Mouse (Mus musculus): ENCODE measurements at regions not wholly inside any gene's neighbourhood (a gene's known extent, or its start where the extent isn't known, plus 50 kb on each side); places are given as distances from the start of the nearest gene placed in this dataset.
"Not testable (repeated sequence)": the region's sequence is repeated elsewhere in the genome, so short reads cannot be mapped to it uniquely, and the experiment has no call there.

GRCm38 (mm10) chr9:14056410-14057172 is 218.3 kb upstream of the Sesn3 start:
- ATAC-seq (no peak), DNase-seq (ENCODE audit: low read depth, low spot score) (no peak)
- ChIA-PET CTCF (interaction anchor here (1.6 kb wide), 1 partner anchor 167 kb away, joined by 4 read pairs; no protein-coding TSS in a partner anchor), POLR2A (no interaction called here)
- TF ChIP-seq CTCF (IDR thresholded peaks at IDR 0.05), result no peak
- H3K27me3 ChIP-seq, result no peaks in the 10 kb centered on the region
- in situ Hi-C loops (cut with MboI; ENCODE audit: low pct_unique_long_range_greater_than_20kb), result loop anchor here (5.0 to 10.0 kb wide), 2 partner anchors 162 to 221 kb away; partner anchors contain the start of gene Sesn3

- ATAC-seq (no peak), DNase-seq (ENCODE audit: low read depth, low spot score) (no peak)
- H3K27me3 ChIP-seq, result no peaks in the 10 kb centered on the region
- in situ Hi-C loops (cut with MboI; ENCODE audit: low pct_unique_long_range_greater_than_20kb), result loop anchor here (5.0 to 10.0 kb wide), 2 partner anchors 164 to 219 kb away; partner anchors contain the start of gene Sesn3
- ChIA-PET POLR2A (interaction anchor here (0.7 kb wide), 1 partner anchor 554 kb away, joined by 9 read pairs; no protein-coding TSS in a partner anchor), CTCF (no interaction called here)
- TF ChIP-seq CTCF (IDR thresholded peaks at IDR 0.05), result no peak
Measured at GRCm38 (mm10) chr9:14058592-14059227, 216.2 kb upstream of the Sesn3 start.

- in situ Hi-C loops (cut with MboI; ENCODE audit: low pct_unique_long_range_greater_than_20kb), result loop anchor here (5.0 to 10.0 kb wide), 2 partner anchors 165 to 218 kb away; partner anchors contain the start of gene Sesn3
- ChIA-PET CTCF (no interaction called here), POLR2A (no interaction called here)
- no peak for DNase-seq (ENCODE audit: low read depth, low spot score)
- TF ChIP-seq CTCF (IDR thresholded peaks at IDR 0.05), result peak; percentile 33
- H3K27me3 ChIP-seq, result no peaks in the 10 kb centered on the region
- ATAC-seq, result no peak
Measured at GRCm38 (mm10) chr9:14059228-14059779, 215.6 kb upstream of the Sesn3 start.

GRCm38 (mm10) chr9:14060257-14060656 is 214.6 kb upstream of the Sesn3 start:
- H3K27me3 ChIP-seq, result no peaks in the 10 kb centered on the region
- POLR2A ChIA-PET, result interaction anchor here (1.1 kb wide), 1 partner anchor 217 kb away, joined by 3 read pairs; no protein-coding TSS in a partner anchor
- CTCF ChIA-PET, result no interaction called here
- TF ChIP-seq CTCF (IDR thresholded peaks at IDR 0.05), result no peak
- DNase-seq (ENCODE audit: low read depth, low spot score), result no peak
- no peak for ATAC-seq
- in situ Hi-C loops (cut with MboI; ENCODE audit: low pct_unique_long_range_greater_than_20kb), result loop anchor here (5.0 kb wide), 1 partner anchor 137 kb away; no protein-coding TSS in a partner anchor

- ATAC-seq (no peak), DNase-seq (ENCODE audit: low read depth, low spot score) (peak; percentile 51)
- ChIA-PET POLR2A (no interaction called here), CTCF (interaction anchor here (1.2 kb wide), 1 partner anchor 172 kb away, joined by 4 read pairs; no protein-coding TSS in a partner anchor)
- TF ChIP-seq CTCF (IDR thresholded peaks at IDR 0.05), result no peak
- in situ Hi-C loops (cut with MboI; ENCODE audit: low pct_unique_long_range_greater_than_20kb), result loop anchor here (5.0 kb wide), 1 partner anchor 136 kb away; no protein-coding TSS in a partner anchor
- no peaks in the 10 kb centered on the region for H3K27me3 ChIP-seq
Measured at GRCm38 (mm10) chr9:14061389-14061788, 213.5 kb upstream of the Sesn3 start.

- TF ChIP-seq CTCF (IDR thresholded peaks at IDR 0.05), result no peak
- in situ Hi-C loops (cut with MboI; ENCODE audit: low pct_unique_long_range_greater_than_20kb), result loop anchor here (5.0 kb wide), 1 partner anchor 135 kb away; no protein-coding TSS in a partner anchor
- ChIA-PET CTCF (interaction anchor here (1.2 kb wide), 1 partner anchor 172 kb away, joined by 4 read pairs; no protein-coding TSS in a partner anchor), POLR2A (no interaction called here)
- no peak for DNase-seq (ENCODE audit: low read depth, low spot score)
- ATAC-seq, result no peak
- no peaks in the 10 kb centered on the region for H3K27me3 ChIP-seq
Measured at GRCm38 (mm10) chr9:14061840-14062239, 213.0 kb upstream of the Sesn3 start.

- in situ Hi-C loops (cut with MboI; ENCODE audit: low pct_unique_long_range_greater_than_20kb), result loop anchor here (5.0 kb wide), 1 partner anchor 135 kb away; no protein-coding TSS in a partner anchor
- ChIA-PET POLR2A (no interaction called here), CTCF (interaction anchor here (0.6 kb wide), 1 partner anchor 14 kb away, joined by 3 read pairs; no protein-coding TSS in a partner anchor)
- no peaks in the 10 kb centered on the region for H3K27me3 ChIP-seq
- ATAC-seq (no peak), DNase-seq (ENCODE audit: low read depth, low spot score) (no peak)
- TF ChIP-seq CTCF (IDR thresholded peaks at IDR 0.05), result no peak
Measured at GRCm38 (mm10) chr9:14062706-14063105, 212.2 kb upstream of the Sesn3 start.

- in situ Hi-C loops (cut with MboI; ENCODE audit: low pct_unique_long_range_greater_than_20kb), result loop anchor here (5.0 kb wide), 1 partner anchor 34 kb away; no protein-coding TSS in a partner anchor
- POLR2A ChIA-PET; ATAC-seq; CTCF ChIA-PET; DNase-seq (ENCODE audit: low read depth, low spot score); H3K27me3 ChIP-seq: not testable (repeated sequence)
Measured at GRCm38 (mm10) chr9:14066741-14067140, 208.1 kb upstream of the Sesn3 start.

GRCm38 (mm10) chr9:14069076-14069475 is 205.8 kb upstream of the Sesn3 start:
- no peaks in the 10 kb centered on the region for H3K27me3 ChIP-seq
- ChIA-PET CTCF (interaction anchor here (1.3 to 2.0 kb wide), 3 partner anchors 18 to 34 kb away, joined by 3 to 8 read pairs (median 5); no protein-coding TSS in a partner anchor), POLR2A (interaction anchor here (0.7 kb wide), 1 partner anchor 194 kb away, joined by 3 read pairs; no protein-coding TSS in a partner anchor)
- DNase-seq (ENCODE audit: low read depth, low spot score) (no peak), ATAC-seq (no peak)
- TF ChIP-seq CTCF (IDR thresholded peaks at IDR 0.05), result no peak
- in situ Hi-C loops (cut with MboI; ENCODE audit: low pct_unique_long_range_greater_than_20kb), result loop anchor here (5.0 kb wide), 1 partner anchor 37 kb away; no protein-coding TSS in a partner anchor

- no peaks in the 10 kb centered on the region for H3K27me3 ChIP-seq
- in situ Hi-C loops (cut with MboI; ENCODE audit: low pct_unique_long_range_greater_than_20kb), result loop anchor here (5.0 kb wide), 1 partner anchor 37 kb away; no protein-coding TSS in a partner anchor
- POLR2A ChIA-PET, result interaction anchor here (0.7 kb wide), 2 partner anchors 10 to 177 kb away, joined by 3 to 5 read pairs; no protein-coding TSS in a partner anchor
- DNase-seq (ENCODE audit: low read depth, low spot score) (no peak), ATAC-seq (no peak)
- CTCF ChIA-PET, result interaction anchor here (1.2 to 2.0 kb wide), 4 partner anchors 10 to 35 kb away, joined by 3 to 8 read pairs (median 4); no protein-coding TSS in a partner anchor
- TF ChIP-seq CTCF (IDR thresholded peaks at IDR 0.05), result no peak
Measured at GRCm38 (mm10) chr9:14069770-14070169, 205.1 kb upstream of the Sesn3 start.
